Mouse (Mus musculus): Measurements from ENCODE around the gene Ap4b1.

DNA sequence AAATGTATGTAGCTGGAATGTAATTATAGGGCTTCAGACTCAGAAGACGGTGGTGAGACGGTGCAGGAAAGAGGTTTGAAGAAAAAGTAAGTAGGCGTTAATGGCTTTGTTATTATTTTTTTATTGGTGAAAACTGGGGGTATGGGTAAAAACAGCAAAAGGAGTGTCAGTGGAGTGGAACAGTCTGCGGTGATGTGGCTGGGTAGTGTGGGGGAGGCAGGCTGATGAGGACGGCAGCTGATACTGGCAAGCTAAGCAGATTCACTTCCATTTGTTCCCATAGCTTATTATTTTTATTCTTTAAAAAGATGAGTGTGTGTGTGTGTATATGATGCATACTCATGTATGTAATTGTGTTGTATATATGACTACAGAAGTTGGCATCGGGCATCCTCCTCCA lies 42.2 kb downstream of the Ap4b1 start:
- no peak for TF ChIP-seq ZNF384 (IDR thresholded peaks at IDR 0.05; ENCODE audit: low read depth, low read length)
- no peak for TF ChIP-seq CHD2 (IDR thresholded peaks at IDR 0.05; ENCODE audit: low read depth, low read length)

All from ES-E14 (cell line).